Mouse (Mus musculus): ENCODE measurements around the gene Myh11.

Gene Myh11

DNA sequence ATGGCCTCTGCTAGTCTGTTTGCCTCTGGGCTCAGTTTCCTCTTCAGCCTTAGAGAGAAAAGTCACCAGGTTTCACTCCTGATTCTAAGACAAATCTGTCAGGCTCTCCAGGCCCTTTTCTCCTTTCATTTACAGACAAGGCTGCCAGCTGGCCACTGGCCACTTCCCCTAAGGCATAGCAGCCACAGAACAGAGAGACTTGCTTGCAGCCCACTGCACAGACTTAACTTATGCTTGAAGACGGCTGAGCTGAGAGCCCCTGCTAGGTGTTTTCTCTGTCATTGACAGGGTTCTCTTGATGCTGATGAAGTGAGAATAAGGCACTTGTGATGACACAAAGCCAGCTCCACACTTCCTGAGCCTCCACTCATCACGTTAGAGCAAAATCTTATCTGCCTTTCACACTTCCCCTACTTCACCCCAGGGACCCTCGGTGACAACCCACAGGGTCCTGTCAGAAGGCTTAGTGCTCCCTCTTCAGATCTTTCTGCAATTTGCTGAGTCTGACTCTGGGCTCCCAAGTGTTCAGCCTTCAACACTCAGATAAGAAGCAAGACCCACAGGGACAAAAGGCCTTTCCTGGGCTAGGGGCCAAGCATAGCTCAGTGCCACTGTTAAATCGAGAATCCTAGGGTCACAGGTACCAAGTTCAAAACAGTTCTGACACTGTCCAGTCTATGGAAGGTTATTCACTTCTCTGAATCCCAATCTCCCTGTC is 25.8 kb downstream of the Myh11 start:
- DNase-seq (ENCODE audit: low read depth, low spot score) = no peak

DNA sequence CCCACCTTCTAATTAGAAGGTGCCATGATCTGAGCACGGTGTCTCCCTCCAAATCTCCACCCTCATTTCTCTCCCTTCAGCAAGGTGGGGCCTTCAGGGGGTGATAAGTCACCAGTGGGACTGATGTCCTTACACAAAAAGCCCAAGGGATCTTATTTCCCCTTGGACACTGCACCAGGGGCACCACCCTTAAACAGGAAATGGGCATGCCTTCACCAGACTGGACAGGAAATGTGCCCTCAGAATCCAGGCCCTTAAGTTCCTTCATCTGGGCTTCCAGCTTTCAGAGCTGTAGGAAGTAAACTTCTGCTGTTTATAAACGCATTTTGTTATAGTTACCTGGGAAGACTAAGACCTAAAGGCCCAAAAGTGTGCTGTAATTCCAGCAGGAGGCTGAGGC is 26.7 kb downstream of the Myh11 start:
- no peak for DNase-seq (ENCODE audit: low read depth, low spot score)

DNA sequence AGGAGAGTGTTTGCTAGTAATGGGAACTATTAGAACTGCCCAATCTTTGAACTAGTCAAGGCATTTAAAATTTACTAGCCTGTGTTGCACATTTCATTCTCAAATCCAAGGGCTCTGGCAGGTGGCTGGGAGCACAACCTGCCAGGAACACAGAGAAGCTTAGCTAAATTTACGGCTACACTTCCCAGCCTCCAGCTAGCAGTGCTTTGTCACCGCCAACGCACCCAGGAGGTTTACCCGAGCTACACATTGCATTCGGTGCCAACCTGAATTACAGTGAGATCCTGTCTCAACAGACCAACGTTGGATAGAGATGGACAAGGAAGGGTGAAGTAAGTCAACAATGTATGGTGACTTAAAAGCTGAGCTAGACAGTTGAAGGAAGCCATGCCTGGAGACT is 27.9 kb downstream of the Myh11 start:
- DNase-seq (ENCODE audit: low read depth, low spot score) = no peak

DNA sequence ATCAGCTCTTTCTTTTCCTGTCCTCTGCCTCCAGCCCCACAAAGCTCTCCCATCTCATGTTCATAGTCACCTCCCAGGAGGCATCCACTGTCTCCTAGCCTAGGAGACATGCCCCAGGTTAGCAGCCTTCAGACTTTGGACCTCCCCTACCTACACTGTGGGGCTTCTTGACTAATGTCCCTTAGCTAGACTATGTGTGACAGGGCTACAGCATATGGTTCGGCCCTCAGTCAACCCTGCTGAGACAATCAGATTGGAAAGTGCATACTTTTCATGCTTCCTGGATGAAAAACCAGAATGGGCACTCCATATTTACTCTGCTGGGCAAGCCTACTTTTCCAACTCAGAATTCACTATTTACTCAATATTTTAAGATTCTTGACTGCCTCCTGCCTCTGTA is 28.8 kb downstream of the Myh11 start:
- no peak for DNase-seq (ENCODE audit: low read depth, low spot score)

DNA sequence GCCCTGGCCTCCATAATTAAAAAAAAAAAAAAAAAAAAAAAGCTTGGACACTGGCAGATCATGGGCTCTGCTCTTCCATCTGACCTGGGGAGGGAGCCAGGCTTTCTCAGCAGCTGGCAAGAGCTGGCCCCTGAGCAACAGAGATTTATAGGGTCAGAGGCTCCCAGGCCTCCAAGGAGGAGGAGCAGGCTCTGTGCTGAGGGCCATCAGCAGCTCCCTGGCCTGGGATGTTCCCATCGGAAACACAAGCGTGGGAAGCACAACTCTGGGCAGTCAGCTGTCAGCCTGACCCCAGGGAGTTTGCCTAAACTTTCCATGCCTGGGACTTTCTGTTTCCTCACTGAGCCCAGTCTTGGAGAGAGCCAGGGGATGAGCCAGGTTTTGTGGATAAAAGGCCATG is 32.3 kb downstream of the Myh11 start:
- DNase-seq (ENCODE audit: low read depth, low spot score) = no peak

DNA sequence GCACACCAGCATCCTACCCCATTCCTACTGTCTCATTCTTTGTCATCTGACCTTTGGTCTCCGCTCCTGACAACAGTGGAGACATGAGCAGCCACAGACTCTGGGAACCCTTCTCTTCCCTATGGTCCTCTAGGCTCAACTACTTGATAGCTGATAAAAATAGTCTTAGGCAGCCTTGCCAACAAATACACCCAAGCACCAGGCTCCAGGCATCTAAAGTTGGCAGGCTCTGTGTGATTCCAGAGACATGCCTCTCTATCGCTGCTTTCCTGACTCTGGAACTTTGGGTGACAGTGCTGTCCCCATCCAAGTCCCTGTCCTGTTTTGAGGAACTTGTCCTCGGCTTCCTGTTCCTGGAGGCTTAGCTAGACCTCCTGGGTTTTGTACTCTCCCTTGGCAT is 37.6 kb downstream of the Myh11 start:
- DNase-seq (ENCODE audit: low read depth, low spot score) = no peak

DNA sequence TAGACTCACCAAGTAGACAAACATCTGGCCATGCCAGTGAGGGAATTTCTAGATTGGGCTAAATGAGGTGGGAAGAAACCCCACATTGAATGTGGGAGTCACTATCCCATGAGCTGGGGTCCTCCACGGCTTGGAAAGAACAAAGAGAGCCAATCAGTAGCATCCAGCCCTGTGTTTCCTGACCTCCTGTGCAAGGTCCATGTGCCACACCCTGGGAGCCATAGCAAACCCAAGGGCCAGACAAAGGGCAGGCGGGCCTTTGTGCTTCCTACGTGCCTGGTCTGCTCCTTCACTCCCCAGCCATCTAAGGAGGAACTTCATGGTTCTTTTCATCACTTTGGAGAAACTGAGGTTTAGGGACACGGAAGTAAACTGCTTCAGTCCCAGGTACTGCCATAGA is 38.3 kb downstream of the Myh11 start:
- DNase-seq (ENCODE audit: low read depth, low spot score) = no peak

DNA sequence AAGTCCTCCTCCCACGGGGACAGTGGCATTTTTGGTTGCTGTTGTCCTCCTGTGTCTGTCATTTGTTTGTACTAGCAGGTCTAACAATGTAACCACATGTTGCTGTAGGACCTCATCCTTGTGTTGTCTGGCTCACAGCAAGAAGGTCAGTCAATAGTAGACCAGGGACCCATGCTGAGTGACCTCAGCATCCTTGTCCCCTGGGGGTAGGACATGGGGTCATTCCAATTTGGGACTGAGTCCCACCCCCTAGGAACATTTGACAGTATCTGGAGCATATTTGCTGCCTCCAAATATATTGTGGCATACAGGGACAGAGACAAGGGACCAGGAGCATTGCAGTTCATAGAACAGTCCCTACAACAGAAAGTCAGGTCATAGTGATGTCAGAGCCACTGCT is 41.3 kb downstream of the Myh11 start:
- no peak for DNase-seq (ENCODE audit: low read depth, low spot score)

DNA sequence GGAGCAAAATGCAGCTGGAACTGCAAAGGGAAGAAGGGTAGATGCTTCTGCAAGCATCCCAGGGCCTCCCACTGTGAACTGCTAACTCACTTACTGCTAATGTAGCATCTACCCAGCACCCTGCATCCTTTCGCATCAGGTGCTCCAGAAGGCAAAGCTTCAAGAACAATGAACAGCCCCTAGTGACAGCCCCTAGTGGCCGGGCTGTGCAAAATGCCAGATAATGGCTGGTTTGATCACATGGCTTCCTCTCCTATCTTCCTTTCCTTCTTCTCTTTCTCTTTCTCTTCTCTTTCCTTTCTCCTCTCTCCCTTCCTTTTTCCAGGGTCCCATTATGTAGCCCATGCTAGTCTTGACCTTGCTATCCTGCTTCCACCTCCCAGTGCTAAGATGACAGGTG is 48.6 kb downstream of the Myh11 start:
- DNase-seq (ENCODE audit: low read depth, low spot score) = no peak

DNA sequence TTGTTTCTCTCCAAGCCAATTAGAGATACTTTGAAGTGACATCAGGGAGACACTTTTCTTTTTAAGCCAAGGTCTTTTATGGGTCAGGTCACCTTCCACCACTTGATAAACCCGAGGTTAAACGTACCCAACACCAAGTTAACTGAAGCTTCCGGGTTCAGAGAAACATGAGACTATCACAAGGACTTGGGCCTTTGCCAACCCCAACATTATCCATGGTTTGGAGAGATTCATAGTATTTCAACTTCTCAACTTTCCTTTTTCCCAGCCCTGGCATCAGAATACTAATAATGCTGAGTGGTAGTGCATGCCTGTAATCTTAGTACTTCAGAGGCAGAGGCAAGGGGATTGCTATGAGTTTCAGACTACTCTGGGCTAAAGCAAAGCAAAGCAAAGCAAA is 49.1 kb downstream of the Myh11 start:
- no peak for DNase-seq (ENCODE audit: low read depth, low spot score)

DNA sequence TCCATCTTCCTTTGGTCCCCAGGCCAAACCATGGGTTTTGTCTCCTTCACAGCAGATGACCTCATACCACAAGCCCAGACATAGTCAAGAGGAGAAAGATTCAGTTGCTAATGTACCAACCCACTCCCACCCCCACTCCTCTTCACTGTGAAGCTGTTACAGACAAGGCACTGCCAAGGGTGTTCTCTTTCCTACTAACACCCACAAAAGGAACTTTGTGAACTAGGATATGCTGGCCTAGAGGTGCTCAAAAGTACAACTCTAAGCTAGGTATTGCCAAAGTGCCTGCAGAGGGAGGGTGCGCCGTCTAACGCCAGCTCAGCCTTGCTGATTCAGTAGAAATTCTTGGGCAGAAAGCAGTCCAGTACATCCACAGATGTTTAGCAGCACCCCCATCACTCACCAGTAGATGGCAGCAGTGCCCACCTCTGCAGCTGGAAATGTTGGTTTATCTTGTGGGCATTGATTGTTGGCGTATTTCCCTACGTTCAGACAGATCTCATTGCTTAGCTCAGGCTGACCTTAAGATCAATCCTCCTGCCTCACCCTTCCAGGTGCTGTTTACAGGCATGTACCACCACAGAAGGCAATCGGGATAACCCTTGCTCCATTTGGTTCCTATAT is 54.0 kb downstream of the Myh11 start:
- DNase-seq (ENCODE audit: low read depth, low spot score) = peak; percentile 28

DNA sequence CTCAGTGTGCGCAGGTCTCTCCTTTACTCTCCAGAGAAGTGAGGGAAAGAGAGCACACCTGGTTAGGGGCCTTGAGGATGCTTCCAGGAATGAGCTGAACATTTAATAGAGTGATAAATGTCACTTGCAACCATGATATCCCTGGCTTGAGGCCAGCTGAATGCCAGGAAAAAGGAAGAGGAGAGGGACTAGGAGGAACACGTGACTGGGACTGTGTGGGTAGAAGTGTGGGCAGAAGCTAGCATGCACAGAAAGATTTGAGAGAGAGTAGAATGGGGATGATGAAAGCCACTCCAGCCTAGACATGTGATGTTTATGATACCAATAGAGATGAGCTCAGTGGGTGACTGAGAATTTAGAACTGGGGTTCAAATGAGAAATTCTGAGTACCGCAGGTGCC is 76.0 kb downstream of the Myh11 start:
- no peak for DNase-seq (ENCODE audit: low read depth, low spot score)

DNA sequence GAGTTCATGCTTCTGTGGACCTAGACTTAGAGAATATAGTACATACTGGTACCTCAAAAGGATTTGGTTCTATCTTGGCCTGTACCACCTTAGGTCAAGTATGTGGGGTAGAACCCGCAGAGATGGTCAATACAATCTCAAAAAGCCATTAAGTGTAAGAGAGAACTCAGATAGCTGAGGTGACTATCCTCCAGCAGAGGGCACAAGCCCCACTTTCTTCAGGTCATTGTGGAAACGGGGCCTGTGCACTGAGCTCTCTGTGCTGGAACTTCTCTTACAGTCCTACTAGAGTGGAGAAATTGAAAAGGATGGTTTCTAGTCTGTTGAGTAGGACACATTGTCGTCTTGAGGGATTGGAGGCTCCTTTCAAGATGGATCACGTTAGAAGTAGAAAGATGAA is 92.4 kb downstream of the Myh11 start:
- no peak for DNase-seq (ENCODE audit: low read depth, low spot score)

DNA sequence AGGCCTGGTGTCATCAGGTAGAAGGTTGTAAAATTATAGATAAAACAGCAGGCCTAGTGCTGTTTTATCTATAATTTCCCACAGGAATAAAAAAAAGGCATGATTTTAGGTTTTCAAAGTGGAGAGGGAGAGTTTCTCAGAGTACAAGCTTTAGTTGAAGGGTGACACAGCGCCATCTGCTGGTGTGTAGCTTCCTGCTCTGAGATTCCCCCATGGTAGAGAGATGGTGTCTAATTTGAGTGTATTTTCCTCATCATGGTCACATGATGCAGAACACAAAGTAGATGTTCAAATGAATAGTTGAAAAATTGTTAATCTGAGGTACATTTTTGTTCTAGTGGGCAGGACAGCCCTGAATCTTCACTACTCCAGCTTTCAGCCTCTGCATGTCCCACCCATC is 95.7 kb downstream of the Myh11 start:
- peak; percentile 11 for DNase-seq (ENCODE audit: low read depth, low spot score)

DNA sequence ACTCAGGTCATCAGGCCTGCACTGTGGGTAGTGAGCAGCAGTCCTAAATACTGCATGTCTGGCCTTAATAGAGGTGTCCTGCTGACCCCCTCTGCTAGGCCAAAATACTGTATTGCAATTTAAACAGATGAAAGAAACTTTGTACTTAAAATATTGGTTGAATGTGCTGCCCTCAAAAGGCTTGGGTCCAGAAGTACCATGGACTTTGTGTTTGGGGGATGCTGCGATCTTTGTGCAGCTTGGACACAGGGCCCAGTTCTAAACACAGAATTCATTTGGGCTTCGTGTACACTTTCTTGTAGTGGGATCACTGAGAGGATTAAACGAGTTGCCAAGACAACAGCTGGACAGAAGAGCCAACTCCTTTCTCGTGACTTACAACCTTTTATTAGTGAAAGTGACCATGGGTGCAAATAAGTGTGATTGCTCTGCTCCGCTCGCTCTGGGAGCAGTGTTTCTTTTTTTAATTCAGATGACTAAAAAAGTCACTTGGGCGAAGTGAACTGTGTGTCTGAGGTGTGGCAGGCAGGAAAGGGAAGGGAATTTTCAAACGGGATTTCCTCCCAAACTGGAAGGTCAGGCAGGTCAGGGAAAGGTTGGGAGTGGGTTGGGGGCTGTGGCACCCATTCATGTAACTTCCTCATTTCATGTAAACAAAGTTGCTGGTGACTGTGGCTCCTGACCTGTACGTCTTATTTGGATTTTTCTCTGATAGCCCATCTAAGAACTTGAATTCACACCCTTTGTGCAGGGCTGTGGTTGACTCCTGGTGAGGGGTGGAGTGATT is 96.8 kb downstream of the Myh11 start:
- DNase-seq (ENCODE audit: low read depth, low spot score) = no peak

DNA sequence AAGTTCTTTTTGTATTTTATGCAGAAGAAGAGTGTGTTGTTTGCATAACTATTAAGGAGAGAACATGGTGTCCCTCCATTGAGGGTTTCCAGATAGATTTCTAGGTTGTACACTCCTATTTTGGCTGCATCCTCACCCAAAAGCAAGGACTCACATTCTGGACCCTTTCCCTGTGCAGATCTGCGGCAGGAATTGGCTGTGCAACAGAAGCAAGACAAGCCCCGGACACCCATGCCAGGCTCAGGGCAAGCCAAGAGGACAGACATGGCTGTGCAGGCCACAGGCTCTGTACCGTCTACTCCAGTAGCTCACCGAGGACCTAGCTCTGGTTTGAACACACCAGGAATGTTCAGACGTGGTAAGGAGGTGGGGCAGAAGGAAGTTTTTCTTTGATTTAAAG is 105.7 kb downstream of the Myh11 start:
- no peak for DNase-seq (ENCODE audit: low read depth, low spot score)

DNA sequence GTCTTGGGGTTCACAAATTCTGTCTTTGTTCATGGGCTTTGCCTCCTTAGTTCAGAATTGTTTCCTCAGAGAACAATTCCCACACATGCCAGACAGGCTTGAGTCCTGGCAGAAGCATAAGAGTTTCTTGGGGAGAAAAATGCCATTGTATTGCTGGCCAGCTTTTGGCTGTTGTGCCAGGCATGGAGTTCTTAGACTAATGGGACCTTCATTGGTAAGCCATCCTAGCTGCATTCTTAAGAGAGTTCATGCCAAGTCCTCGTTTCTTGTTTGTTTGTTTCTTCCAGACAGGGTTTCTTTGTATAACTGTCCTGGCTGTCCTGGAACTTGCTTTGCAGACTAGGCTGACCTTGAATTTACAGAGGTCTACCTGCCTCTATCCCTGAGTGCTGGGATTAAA is 107.3 kb downstream of the Myh11 start:
- DNase-seq (ENCODE audit: low read depth, low spot score) = no peak

DNA sequence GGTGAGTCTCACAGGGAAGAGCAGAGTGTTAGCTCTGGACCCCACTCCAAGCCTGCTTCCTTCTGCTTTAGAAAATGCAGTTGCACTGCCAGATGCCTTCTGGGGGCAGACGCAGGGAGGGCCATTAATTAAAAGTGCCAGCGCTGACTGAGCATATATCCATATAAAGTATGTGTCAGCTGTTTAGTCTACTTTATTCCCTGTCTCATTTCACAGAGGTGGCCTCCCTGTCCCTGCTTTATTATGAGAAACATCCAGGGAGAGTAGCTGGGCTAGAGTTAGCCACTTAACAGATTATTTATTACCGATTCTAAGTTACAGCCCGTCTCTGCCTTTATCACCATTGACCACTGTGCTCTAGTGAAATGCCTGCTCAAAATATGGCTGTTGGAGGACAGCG is 108.8 kb downstream of the Myh11 start:
- DNase-seq (ENCODE audit: low read depth, low spot score) = no peak

DNA sequence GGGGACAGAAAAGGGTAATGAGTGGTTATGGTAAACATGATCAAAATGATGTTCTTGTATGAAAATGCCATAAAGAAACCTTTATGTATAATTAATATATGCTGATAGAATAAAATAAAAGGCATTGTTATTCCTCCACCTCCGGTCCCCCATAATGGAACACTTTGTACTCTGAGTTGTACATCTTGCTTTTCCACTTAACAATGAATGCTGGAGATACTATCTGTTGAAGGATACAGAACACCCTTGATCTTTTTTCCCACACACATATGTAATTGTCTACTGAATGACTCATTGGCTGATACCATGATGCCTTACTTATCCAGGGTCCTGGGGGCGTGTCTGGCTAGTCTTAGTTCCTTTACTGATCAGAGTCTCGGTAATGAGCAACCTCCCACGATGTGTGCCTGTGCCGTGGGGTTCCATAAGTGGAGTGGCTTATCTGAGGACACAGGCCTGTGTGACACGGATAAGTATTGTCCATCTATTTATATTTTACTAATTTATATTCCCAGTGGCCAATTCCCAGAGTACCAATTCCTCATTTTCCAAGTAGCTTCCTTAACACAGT is 110.9 kb downstream of the Myh11 start:
- no peak for DNase-seq (ENCODE audit: low read depth, low spot score)

DNA sequence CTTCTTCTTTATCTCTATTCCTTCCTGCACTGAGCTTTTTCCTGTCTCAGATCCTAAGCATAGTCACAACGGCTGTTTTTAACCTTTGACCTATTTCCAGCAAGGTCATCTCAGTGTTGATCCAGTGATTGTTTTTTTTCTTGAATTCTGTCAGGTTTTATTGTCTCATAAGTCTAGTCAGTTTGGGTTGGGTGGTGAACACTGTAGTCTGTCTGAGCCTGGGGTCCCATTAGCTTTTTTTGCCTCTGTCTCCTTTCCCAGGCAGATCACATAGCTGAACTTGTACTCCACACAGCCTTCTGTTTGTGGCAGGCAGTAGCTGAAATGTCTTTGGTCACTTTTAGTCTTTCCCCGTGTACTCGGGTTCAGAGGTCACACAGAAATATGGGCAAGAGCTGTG is 113.1 kb downstream of the Myh11 start:
- DNase-seq (ENCODE audit: low read depth, low spot score) = no peak

DNA sequence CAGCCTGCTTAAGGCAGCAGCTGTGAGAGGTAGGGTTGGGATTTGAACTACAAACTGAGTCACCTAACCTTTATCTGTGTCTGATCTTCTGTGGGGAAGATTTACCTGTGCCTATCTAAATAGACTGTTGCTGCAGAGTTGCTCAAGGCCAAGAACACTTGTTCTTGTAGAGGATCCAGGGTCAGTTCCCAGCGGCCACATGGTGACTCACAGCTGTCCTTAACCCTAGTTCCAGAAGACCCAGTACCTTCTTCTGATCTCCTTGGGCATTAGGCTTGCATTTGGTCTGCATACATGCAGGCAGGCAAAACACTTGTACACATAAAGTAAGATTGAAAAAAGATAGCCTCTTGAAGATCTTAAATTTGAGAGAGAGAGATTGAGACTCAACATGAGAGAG is 121.5 kb downstream of the Myh11 start:
- DNase-seq (ENCODE audit: low read depth, low spot score) = no peak

DNA sequence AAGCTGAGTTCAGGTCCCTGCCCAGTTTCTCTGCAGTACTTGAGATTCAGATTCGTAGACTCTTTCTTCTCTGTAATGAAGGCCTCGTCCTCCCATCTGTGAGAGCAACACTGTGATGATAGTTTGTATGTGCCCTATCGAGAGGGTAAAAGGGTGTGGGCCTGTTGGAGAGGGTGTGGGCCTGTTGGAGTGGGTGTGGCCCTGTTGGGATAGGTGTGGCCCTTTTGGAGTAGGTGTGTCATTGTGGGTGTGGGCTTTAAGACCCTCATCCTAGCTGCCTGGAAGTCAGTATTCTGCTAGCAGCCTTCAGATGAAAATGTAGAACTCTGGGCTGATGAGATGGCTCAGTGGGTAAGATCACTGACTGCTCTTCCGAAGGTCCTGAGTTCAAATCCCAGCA is 124.7 kb downstream of the Myh11 start:
- no peak for DNase-seq (ENCODE audit: low read depth, low spot score)

DNA sequence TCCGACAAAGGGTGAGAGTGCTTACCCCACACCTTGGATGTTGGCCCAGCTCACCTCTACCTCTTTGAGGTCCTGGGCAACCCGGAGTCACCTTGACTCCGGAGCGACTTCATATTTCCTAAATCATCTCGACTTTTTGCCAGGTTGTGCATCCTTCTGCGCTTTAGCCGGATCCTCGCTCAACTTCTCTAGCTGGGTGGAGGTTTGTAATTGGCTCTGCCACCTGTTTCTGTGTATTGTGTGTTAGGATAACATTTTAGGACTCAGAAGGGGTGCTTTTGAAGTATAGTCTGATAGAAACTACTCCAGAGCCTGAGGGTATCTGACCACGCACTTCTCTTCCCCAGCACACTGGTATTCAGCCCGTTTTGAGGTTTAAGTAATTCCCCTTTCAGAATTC is 127.4 kb downstream of the Myh11 start:
- no peak for DNase-seq (ENCODE audit: low read depth, low spot score)

Measured in WW6 (cell line).